Mouse (Mus musculus) thymus, adult 18-20 months (tissue): ENCODE measurements around the gene Stim1.
"Not testable (repeated sequence)": the region's sequence is repeated elsewhere in the genome, so short reads cannot be mapped to it uniquely, and the experiment has no call there.

Source experiments
- DNase-seq, 2 experiments: peaks; one replicate each; pipeline ENCODE4 v3.0.0; 2022; ENCODE audit warnings: mixed read lengths in 2 of 2

Gene Stim1

GRCm38 (mm10) chr7:102370526-102370925, 102.9 kb downstream of the Stim1 start:
- DNase-seq: no peak

DNA sequence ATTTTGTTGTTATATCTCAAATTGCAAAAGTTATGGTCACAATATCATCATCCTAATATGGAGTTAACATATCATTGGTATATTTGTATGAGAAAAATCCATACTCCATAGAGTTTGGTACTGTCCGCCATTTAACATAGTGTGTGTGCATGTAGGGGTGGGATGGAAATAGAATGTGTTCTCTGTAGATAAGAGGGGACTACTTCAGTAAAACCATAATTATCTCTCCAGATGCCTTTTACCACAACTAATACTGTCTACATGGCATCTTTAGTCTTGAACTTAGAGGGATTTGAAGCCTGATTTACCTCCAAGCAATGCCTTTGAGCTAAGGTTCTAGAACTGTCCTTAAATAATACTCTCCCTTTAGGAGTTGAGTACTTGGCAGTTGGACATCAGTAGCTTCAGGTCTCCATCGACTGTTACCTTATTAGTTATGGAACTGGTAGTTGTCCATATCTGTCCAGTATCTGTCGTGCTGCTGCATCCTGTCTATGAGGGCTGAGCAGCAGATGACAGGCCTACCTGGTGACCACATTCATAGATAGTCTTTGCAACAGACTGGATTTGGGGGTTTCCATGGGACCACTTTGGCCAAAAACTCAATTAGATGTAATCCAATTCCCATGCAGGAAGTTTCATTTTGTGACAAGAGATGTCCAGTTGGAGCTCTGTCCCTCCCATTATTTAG, 105.9 kb downstream of the Stim1 start:
- DNase-seq: no peak

- DNase-seq: no peak
Observed at GRCm38 (mm10) chr7:102383221-102383620, 115.6 kb downstream of the Stim1 start.

GRCm38 (mm10) chr7:102385973-102386372, 118.4 kb downstream of the Stim1 start:
- DNase-seq: no peak

- no peak for DNase-seq
Observed at GRCm38 (mm10) chr7:102389082-102389481, 121.5 kb downstream of the Stim1 start.

- no peak for DNase-seq
Observed at GRCm38 (mm10) chr7:102393898-102394297, 126.3 kb downstream of the Stim1 start.

DNA sequence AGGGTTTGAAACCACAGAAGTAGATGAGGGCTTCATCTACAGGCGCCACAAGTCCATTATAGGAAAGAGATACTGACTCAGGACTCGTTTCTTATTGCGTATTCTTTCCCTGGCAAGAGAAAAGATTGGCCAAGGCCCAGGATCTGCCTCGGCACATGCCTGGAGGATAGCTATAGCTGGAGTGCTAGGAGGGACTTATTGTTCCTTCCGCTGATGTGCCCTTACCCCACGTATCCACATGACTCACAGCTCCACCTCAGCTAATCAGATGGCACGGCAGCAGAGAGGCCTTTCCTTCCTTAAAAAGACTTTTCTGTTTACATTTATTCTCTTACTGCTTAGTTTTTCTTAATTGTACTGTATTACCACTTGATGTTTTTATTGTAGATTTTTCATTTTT, 128.3 kb downstream of the Stim1 start:
- DNase-seq: no peak

GRCm38 (mm10) chr7:102396331-102396730, 128.7 kb downstream of the Stim1 start:
- no peak for DNase-seq

GRCm38 (mm10) chr7:102399180-102399731, 131.7 kb downstream of the Stim1 start:
- no peak for DNase-seq

GRCm38 (mm10) chr7:102404118-102404517, 136.5 kb downstream of the Stim1 start:
- no peak for DNase-seq

DNA sequence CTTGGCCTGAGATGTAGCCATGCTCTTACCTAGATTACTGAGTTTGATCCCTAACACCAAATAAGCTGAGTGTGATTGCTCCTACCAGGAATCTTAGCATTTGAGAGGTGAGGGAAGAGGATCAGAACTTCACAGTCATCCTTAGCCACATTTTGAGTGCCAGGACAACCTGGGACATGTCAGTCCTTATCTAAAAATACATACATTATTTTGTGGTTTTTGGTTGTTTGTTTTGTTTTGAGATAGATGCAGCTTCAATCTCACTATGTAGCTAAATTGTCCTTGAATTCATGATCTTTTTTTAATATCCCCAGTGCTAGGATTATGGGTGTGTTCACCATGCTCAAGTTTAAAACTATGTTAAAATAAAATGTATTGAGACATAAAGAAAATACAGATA, 139.8 kb downstream of the Stim1 start:
- no peak for DNase-seq

- not testable (repeated sequence) for DNase-seq
Observed at GRCm38 (mm10) chr7:102415272-102415671, 147.7 kb downstream of the Stim1 start.

- DNase-seq: no peak
Observed at GRCm38 (mm10) chr7:102415841-102416240, 148.2 kb downstream of the Stim1 start.

- no peak for DNase-seq
Observed at GRCm38 (mm10) chr7:102417398-102417797, 149.8 kb downstream of the Stim1 start.

GRCm38 (mm10) chr7:102422036-102422435, 154.4 kb downstream of the Stim1 start:
- no peak for DNase-seq

DNA sequence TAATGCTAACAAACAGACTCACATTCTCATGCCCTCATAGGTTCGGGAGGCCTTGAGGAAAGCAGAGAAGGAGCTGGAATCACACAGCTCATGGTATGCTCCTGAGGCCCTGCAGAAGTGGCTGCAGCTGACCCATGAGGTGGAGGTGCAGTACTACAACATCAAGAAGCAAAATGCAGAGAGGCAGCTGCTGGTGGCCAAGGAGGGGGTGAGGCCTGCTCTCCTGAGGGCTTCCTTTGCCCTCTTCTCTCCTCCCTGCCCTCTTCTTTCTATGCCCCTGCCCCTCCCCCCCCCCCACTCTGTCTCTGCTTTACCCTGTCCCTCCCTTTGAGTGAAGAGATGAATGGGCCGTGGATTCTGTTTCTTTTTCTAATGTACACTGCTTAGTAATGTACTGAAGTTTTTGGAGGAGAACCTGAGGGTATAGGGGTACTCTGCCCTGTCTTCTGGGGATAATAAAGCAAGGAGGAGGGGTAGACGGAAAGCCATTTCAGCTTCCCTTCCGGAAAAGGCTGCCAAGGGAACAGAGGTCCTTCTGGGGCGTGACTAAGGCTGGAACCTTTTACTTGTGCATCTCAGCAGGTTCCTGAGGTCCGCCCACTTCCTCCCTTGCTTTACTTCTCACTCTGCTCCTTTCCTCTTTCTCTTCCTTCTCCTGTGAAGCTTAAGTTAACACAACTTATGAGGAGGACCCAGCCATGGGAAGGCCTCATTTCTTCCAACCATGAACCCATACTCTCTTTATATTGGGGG, 158.5 kb downstream of the Stim1 start:
- DNase-seq: no peak

- no peak for DNase-seq
Observed at GRCm38 (mm10) chr7:102434344-102434743, 166.7 kb downstream of the Stim1 start.

DNA sequence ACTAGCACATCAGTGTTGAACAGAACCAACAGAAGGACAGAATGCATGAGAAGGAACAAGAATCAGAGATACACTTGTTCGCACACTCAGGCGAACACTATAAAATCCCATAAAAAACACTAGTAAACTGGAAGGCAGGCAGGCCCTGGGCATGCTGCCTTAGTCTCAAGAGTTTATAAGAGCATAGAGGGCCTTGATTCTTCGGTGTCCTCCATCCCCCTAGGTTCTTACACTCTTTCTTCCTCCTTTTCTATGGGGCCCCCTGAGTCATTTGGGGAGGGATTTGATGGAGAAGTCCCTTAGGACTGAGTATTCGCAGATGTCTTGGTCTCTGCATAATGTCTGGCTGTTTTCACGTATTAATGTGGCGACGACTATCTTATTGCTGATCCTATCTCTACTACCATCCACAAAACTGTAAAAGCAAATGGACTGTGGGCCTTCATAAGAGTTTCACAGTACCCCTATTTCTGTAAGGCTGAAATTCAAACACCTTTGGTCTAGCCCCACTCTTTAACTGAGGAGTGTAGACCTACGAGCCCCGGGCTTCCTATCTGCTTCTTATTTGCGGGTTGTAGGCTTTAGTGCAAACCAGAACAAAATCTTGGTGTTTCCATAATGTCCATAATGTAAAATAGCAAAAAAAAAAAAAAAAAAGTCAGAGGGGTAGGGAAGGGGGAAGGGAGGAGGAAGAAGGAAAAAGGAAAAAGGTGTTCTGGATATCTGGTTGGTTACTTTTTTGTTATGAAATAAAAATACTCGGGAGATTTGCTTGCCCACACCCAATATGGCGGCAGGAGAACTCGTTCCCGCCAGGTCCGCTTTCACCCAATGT, 173.4 kb downstream of the Stim1 start:
- no peak for DNase-seq

DNA sequence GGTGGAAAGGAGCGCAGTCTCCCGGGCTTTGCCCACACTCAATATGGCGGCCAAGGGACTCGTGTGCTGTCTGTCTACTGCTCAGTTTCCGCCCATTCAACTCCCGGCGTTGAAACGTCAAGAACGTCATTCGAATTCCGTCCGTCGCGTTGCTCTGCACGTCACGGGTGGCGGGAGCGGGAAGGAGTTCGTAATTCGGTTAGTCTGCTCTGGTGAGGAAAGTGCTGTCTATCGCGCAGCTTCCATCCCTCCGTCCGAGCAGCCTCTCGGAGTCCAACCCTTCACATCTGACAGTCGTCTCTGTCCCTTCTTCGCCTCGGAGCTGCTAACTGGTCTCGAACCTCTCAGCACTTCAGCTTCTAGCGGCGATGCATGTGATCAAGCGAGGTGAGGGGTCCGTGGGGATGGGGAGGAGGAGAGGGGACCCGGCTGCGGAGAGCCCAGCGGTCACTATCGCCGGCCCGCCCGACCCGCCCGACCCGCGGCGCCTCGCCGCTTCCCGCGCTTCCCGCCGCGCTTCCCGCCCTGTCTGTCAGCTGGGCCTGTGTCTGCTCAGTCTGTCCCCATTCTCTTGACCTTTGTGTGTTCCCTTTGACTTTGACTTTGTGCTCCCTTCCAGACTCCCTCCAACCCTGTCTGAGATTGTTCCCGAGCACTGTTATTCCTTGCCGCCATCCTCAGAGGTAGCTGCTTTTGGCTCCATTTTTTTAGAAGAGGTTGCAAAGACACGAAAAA, 174.2 kb downstream of the Stim1 start, which contains the start of gene Rrm1:
Gene Rrm1, plus strand, starts transcription at position 39 of the 735 bp plus-strand sequence.
- DNase-seq: peak; percentile 87 to 94

- DNase-seq: no peak
Observed at GRCm38 (mm10) chr7:102442432-102442831, 174.8 kb downstream of the Stim1 start.

- no peak for DNase-seq
Observed at GRCm38 (mm10) chr7:102444301-102444700, 176.7 kb downstream of the Stim1 start.

DNA sequence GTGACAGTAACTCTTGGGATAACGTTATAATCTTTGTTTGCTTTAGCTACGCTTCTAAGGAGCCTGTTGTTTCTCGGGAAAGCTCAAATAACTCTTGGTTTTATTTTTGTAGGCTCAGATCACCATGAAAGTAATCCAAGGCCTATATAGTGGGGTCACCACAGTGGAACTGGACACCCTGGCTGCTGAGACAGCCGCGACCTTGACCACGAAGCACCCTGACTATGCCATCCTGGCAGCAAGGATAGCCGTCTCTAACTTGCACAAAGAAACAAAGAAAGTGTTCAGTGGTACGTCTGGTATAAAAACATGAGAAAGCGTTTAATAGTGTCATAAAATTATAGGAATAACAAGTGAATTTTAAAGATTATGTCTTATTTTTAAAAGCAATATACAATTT, 178.8 kb downstream of the Stim1 start:
- no peak for DNase-seq
